Mouse (Mus musculus): Measurements from ENCODE around the gene Orai2. TPM values are rescaled to one million over a fixed set of nuclear protein-coding genes. Genes with fewer than 3 reads are reported as not detected.

The Orai2 gene
- 7.4 and 9.0 TPM in 2 replicates for polyA plus RNA-seq (2014; fragmentation: Nextera tagmentation; extraction: Ambion mirVana)

DNA sequence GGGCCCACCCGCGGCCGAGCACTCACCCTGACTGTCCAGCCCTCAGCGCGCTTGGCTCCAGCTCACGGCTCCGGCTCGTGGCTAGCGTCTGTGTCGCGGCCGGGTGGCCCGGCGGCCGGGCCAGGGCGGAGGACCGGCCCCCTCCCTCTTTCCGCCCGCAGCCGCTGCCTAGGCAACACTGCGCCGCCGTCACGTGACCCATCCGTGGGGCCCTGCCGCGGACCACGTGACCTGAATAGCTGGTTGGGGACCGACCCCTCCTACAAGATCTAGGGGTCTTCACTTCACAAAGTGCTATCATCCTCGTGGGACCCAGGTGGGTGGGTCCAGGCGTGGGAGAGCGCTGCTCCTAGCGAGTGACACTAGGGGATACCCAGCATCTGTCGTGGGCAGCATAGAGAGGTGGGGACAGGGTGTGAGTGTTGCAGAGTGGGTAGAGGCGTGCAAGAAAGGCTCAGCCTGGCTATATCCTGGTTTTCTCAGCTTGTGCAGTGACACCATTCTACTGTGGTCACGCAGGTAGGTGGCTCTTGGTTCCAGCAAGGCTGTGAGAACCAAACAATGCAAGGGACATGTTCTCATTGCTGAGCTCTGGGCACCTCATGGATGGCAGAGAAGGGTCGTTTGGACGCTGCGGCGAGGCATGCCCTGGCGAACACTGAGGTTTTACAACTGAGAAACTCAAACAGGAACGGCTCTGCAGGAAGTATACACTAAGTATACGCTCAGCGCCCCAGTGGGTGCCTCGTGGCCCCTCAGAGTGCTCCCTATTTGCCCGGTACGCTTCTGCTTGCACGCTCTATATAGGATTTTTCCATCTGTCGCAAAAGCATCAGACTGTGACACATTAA lies at the start of gene Orai2:
Gene Orai2, minus strand, starts transcription at position 202 of the 851 bp plus-strand sequence.
- no peaks in the 10 kb centered on the region for H3K9me3 ChIP-seq (ENCODE audit: control insufficient read depth, low read length)
- peaks cover 4% of the 10 kb centered on the region; the same call in 1 of the 2 replicates for H3K36me3 ChIP-seq (ENCODE audit: control insufficient read depth, insufficient read depth, low read length)
- peak within 1 kb of the TSS; percentile 74 for H3K27ac ChIP-seq (ENCODE audit: low read depth, low read length)
- ATAC-seq (replicated peaks; ENCODE audit: low FRiP score) = peak; percentile 85
- 4% methylated on average over 48 of the region's 49 CpGs for WGBS
- peak; percentile 82 for DNase-seq (ENCODE audit: low spot score)
- no peaks in the 10 kb centered on the region for H3K27me3 ChIP-seq (replicated peaks; ENCODE audit: control insufficient read depth, insufficient read depth, low read length)
- peaks cover 11% of the 10 kb centered on the region for H3K4me1 ChIP-seq (replicated peaks; ENCODE audit: control insufficient read depth, insufficient read depth, low read length)
- H3K9ac ChIP-seq (ENCODE audit: low read depth, low read length) = peak within 1 kb of the TSS; percentile 76
- H3K4me2 ChIP-seq = peak within 1 kb of the TSS; percentile 98
- peak within 1 kb of the TSS; percentile 71 for H3K4me3 ChIP-seq (ENCODE audit: low read depth, low read length)

- Histone ChIP-seq H3K4me3 (ENCODE audit: low read depth, low read length) (no peak overlapping the region), H3K27me3 (replicated peaks; ENCODE audit: control insufficient read depth, insufficient read depth, low read length) (no peaks in the 10 kb centered on the region), H3K4me1 (replicated peaks; ENCODE audit: control insufficient read depth, insufficient read depth, low read length) (peaks cover 4% of the 10 kb centered on the region), H3K4me2 (no peak overlapping the region), H3K36me3 (ENCODE audit: control insufficient read depth, insufficient read depth, low read length) (no peaks in the 10 kb centered on the region), H3K27ac (ENCODE audit: low read depth, low read length) (no peak overlapping the region), H3K9me3 (ENCODE audit: control insufficient read depth, low read length) (no peaks in the 10 kb centered on the region), H3K9ac (ENCODE audit: low read depth, low read length) (no peak overlapping the region)
- 76% methylated on average over 12 of the region's 12 CpGs for WGBS
- DNase-seq (ENCODE audit: low spot score) (no peak), ATAC-seq (replicated peaks; ENCODE audit: low FRiP score) (no peak)
Measured at GRCm38 (mm10) chr5:136218585-136218984, 48.1 kb upstream of the Orai2 start.

- Histone ChIP-seq H3K4me2 (no peak overlapping the region), H3K4me3 (ENCODE audit: low read depth, low read length) (no peak overlapping the region), H3K27me3 (replicated peaks; ENCODE audit: control insufficient read depth, insufficient read depth, low read length) (no peaks in the 10 kb centered on the region), H3K4me1 (replicated peaks; ENCODE audit: control insufficient read depth, insufficient read depth, low read length) (peaks cover 4% of the 10 kb centered on the region), H3K36me3 (ENCODE audit: control insufficient read depth, insufficient read depth, low read length) (no peaks in the 10 kb centered on the region), H3K27ac (ENCODE audit: low read depth, low read length) (no peak overlapping the region), H3K9ac (ENCODE audit: low read depth, low read length) (no peak overlapping the region), H3K9me3 (ENCODE audit: control insufficient read depth, low read length) (no peaks in the 10 kb centered on the region)
- ATAC-seq (replicated peaks; ENCODE audit: low FRiP score) (no peak), DNase-seq (ENCODE audit: low spot score) (no peak)
- WGBS = 40% methylated on average over 4 of the region's 4 CpGs
Measured at GRCm38 (mm10) chr5:136217932-136218381, 47.4 kb upstream of the Orai2 start.

DNA sequence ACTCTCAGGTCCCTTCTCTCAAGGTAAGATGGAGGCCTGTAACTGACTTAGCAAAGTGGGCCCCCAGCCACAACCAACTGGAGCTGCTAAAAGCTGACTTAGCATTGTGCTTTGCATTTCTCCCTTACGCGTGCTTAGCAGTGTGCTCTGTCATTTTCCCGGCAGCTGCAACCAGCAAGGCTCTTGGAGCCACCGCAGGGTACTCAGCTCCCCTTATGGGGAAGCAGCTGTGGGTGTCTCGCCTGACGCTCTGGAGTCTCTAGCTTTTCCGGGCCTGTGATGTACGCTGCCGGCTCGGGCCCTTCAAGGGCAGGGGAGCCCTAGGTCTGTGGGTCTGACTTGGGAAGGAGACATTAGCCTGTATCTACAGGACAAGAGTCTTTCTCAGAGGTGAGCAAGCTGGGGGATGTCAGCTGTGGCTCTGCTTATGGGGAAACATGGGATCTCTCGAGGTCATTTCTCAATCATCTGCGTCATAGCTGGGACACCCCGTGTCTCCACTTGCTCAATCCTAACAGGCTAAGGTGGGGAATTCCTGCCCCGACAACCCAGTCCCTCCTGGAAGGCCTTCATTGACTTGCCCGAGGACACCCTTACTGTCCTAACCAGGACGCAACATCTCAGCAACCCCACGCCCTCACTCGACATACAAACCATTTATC lies 46.6 kb upstream of the Orai2 start:
- H3K4me1 ChIP-seq (replicated peaks; ENCODE audit: control insufficient read depth, insufficient read depth, low read length) = peaks cover 4% of the 10 kb centered on the region
- DNase-seq (ENCODE audit: low spot score) (no peak), ATAC-seq (replicated peaks; ENCODE audit: low FRiP score) (no peak)
- no peak overlapping the region for H3K4me3 ChIP-seq (ENCODE audit: low read depth, low read length)
- no peaks in the 10 kb centered on the region for H3K27me3 ChIP-seq (replicated peaks; ENCODE audit: control insufficient read depth, insufficient read depth, low read length)
- no peaks in the 10 kb centered on the region for H3K9me3 ChIP-seq (ENCODE audit: control insufficient read depth, low read length)
- no peaks in the 10 kb centered on the region for H3K36me3 ChIP-seq (ENCODE audit: control insufficient read depth, insufficient read depth, low read length)
- WGBS = 71% methylated on average over 18 of the region's 18 CpGs
- H3K27ac ChIP-seq (ENCODE audit: low read depth, low read length) = no peak overlapping the region
- no peak overlapping the region for H3K4me2 ChIP-seq
- H3K9ac ChIP-seq (ENCODE audit: low read depth, low read length) = no peak overlapping the region

DNA sequence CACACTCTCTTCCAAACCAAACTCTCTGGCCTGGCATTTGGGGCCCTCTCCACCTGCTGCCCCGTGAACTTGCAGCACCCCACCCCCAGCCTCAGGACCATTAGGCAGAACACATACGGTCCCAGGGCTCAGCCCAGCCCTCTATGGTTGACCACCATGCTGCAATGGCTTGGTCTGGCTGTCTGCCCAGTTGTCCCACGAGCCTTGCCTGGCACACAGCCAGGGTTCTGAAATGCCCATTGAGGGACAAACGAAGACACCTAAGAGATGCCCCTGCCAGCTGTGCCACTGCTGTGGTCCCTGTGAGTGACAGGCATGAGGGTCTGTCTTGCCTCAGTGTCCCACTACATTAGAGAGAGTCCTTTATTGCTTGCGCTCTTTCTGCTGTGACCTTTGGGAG lies 45.4 kb upstream of the Orai2 start:
- no peak overlapping the region for H3K4me2 ChIP-seq
- no peaks in the 10 kb centered on the region for H3K9me3 ChIP-seq (ENCODE audit: control insufficient read depth, low read length)
- no peaks in the 10 kb centered on the region for H3K36me3 ChIP-seq (ENCODE audit: control insufficient read depth, insufficient read depth, low read length)
- no peak overlapping the region for H3K4me3 ChIP-seq (ENCODE audit: low read depth, low read length)
- H3K4me1 ChIP-seq (replicated peaks; ENCODE audit: control insufficient read depth, insufficient read depth, low read length) = peaks cover 4% of the 10 kb centered on the region
- WGBS = 92% methylated on average over 5 of the region's 5 CpGs
- no peaks in the 10 kb centered on the region for H3K27me3 ChIP-seq (replicated peaks; ENCODE audit: control insufficient read depth, insufficient read depth, low read length)
- no peak overlapping the region for H3K27ac ChIP-seq (ENCODE audit: low read depth, low read length)
- no peak for ATAC-seq (replicated peaks; ENCODE audit: low FRiP score)
- no peak for DNase-seq (ENCODE audit: low spot score)
- no peak overlapping the region for H3K9ac ChIP-seq (ENCODE audit: low read depth, low read length)

- 95% methylated on average over 3 of the region's 3 CpGs for WGBS
- Histone ChIP-seq H3K4me2 (no peak overlapping the region), H3K27ac (ENCODE audit: low read depth, low read length) (no peak overlapping the region)
Measured at GRCm38 (mm10) chr5:136215211-136215610, 44.7 kb upstream of the Orai2 start.

DNA sequence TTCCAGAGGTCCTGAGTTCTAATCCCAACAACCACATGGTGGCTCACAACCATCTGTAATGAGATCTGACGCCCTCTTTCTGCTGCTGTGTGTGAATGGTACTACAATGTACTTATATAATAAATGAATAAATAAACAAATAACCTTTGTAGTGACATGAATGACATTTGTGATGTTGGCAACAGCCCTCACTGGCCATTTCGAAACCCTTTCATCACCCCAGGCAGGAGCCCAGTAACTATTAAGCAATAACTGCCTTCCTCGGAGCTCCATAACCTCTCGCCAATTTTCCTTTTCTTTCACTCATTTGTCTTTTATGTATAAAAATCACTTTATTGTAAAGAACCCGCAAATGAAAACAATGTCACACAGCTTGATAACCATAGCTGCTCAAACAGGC lies 43.2 kb upstream of the Orai2 start:
- Histone ChIP-seq H3K4me3 (ENCODE audit: low read depth, low read length) (no peak overlapping the region), H3K4me2 (no peak overlapping the region), H3K9ac (ENCODE audit: low read depth, low read length) (no peak overlapping the region), H3K9me3 (ENCODE audit: control insufficient read depth, low read length) (no peaks in the 10 kb centered on the region), H3K27me3 (replicated peaks; ENCODE audit: control insufficient read depth, insufficient read depth, low read length) (no peaks in the 10 kb centered on the region), H3K36me3 (ENCODE audit: control insufficient read depth, insufficient read depth, low read length) (no peaks in the 10 kb centered on the region), H3K27ac (ENCODE audit: low read depth, low read length) (no peak overlapping the region), H3K4me1 (replicated peaks; ENCODE audit: control insufficient read depth, insufficient read depth, low read length) (peaks cover 4% of the 10 kb centered on the region)
- ATAC-seq (replicated peaks; ENCODE audit: low FRiP score) (no peak), DNase-seq (ENCODE audit: low spot score) (no peak)
- WGBS = 67% methylated on average over 5 of the region's 5 CpGs

More at GRCm38 (mm10) chr5:136215211-136215610, 44.7 kb upstream of the Orai2 start:
- DNase-seq (ENCODE audit: low spot score) (no peak), ATAC-seq (replicated peaks; ENCODE audit: low FRiP score) (no peak)
- H3K9me3 ChIP-seq (ENCODE audit: control insufficient read depth, low read length) = no peaks in the 10 kb centered on the region
- no peaks in the 10 kb centered on the region for H3K36me3 ChIP-seq (ENCODE audit: control insufficient read depth, insufficient read depth, low read length)
- no peak overlapping the region for H3K4me3 ChIP-seq (ENCODE audit: low read depth, low read length)
- H3K4me1 ChIP-seq (replicated peaks; ENCODE audit: control insufficient read depth, insufficient read depth, low read length) = peaks cover 4% of the 10 kb centered on the region
- H3K9ac ChIP-seq (ENCODE audit: low read depth, low read length) = no peak overlapping the region
- H3K27me3 ChIP-seq (replicated peaks; ENCODE audit: control insufficient read depth, insufficient read depth, low read length) = no peaks in the 10 kb centered on the region

- Histone ChIP-seq H3K36me3 (ENCODE audit: control insufficient read depth, insufficient read depth, low read length) (no peaks in the 10 kb centered on the region), H3K4me2 (no peak overlapping the region), H3K9me3 (ENCODE audit: control insufficient read depth, low read length) (no peaks in the 10 kb centered on the region), H3K9ac (ENCODE audit: low read depth, low read length) (no peak overlapping the region), H3K4me3 (ENCODE audit: low read depth, low read length) (no peak overlapping the region), H3K4me1 (replicated peaks; ENCODE audit: control insufficient read depth, insufficient read depth, low read length) (peaks cover 1% of the 10 kb centered on the region; the same call in 1 of the 2 replicates), H3K27ac (ENCODE audit: low read depth, low read length) (no peak overlapping the region), H3K27me3 (replicated peaks; ENCODE audit: control insufficient read depth, insufficient read depth, low read length) (no peaks in the 10 kb centered on the region)
- ATAC-seq (replicated peaks; ENCODE audit: low FRiP score) (no peak), DNase-seq (ENCODE audit: low spot score) (no peak)
- 85% methylated on average over 11 of the region's 11 CpGs for WGBS
Measured at GRCm38 (mm10) chr5:136212716-136213115, 42.2 kb upstream of the Orai2 start.
